Mouse (Mus musculus) intestine, embryonic 14.5 days (tissue): Measurements from ENCODE around the gene Il21r. TPM values are rescaled to one million over a fixed set of nuclear protein-coding genes. Genes with fewer than 3 reads are reported as not detected.

Experiments used
- ATAC-seq: fragments of 200-750 bp; cut with Nextera tagmentation; replicated peaks from 2 replicates; pipeline ENCODE4 v1.8.0; 2017; ENCODE audit warnings: low read depth, moderate number of reproducible peaks, moderate TSS enrichment, moderate library complexity; ENCODE audit not compliant: low FRiP score, low TSS enrichment
- DNase-seq: peaks from one replicate; pipeline ENCODE4 v3.0.0-alpha.2; 2018; ENCODE audit warnings: low spot score
- H3K27ac ChIP-seq: fragments of 300-500 bp; sonication (generic); 2 replicates; pipeline ENCODE4 v1.5.1; 2014; ENCODE audit warnings: low read depth, mild to moderate bottlenecking, control low read depth
- H3K27me3 ChIP-seq: fragments of 300-500 bp; sonication (generic); replicated peaks from 2 replicates; pipeline ENCODE4 v1.6.1; 2014; ENCODE audit warnings: low read length, control low read depth; ENCODE audit not compliant: control insufficient read depth, insufficient read depth
- H3K36me3 ChIP-seq: fragments of 300-500 bp; sonication (generic); 2 replicates; pipeline ENCODE4 v1.6.1; 2014; ENCODE audit warnings: low read length, control low read depth; ENCODE audit not compliant: control insufficient read depth, insufficient read depth
- H3K4me1 ChIP-seq: fragments of 300-500 bp; sonication (generic); replicated peaks from 2 replicates; pipeline ENCODE4 v1.6.1; 2014; ENCODE audit warnings: low read length, control low read depth, mixed read lengths; ENCODE audit not compliant: control insufficient read depth, insufficient read depth
- H3K4me2 ChIP-seq: fragments of 300-500 bp; sonication (generic); 2 replicates; pipeline ENCODE4 v1.6.1; 2014; ENCODE audit warnings: low read length
- H3K4me3 ChIP-seq: fragments of 300-500 bp; sonication (generic); 2 replicates; pipeline ENCODE4 v1.5.1; 2014; ENCODE audit warnings: low read depth, low read length, control low read depth, mixed read lengths
- H3K9ac ChIP-seq: fragments of 300-500 bp; sonication (generic); 2 replicates; pipeline ENCODE4 v1.6.1; 2014; ENCODE audit warnings: mild to moderate bottlenecking, low read length
- H3K9me3 ChIP-seq: fragments of 300-500 bp; sonication (generic); 2 replicates; pipeline ENCODE4 v1.6.1; 2016; ENCODE audit warnings: low read length, control low read depth; ENCODE audit not compliant: control insufficient read depth
- WGBS: fragments of 180-500 bp; shearing (Covaris S2); extraction: QIAGEN DNeasy Blood & Tissue Kit; methylation state at CpG from one replicate; pipeline ENCODE4 v1.1.7; 2014; 5-methylcytosine and 5-hydroxymethylcytosine counted together
- polyA plus RNA-seq: library from polyadenylated mRNA; unstranded; fragments of >200 nt; fragmentation: Nextera tagmentation; extraction: Ambion mirVana; gene quantifications from 2 replicates; pipeline ENCODE4 v1.2.1, GENCODE M21; 2014

Il21r gene
- polyA plus RNA-seq, 1 experiment from 2014 or later, result 0.37 TPM

GRCm38 (mm10) chr7:125630317-125630716 lies 27.1 kb downstream of the Il21r start:
- ATAC-seq, result no peak
- Histone ChIP-seq H3K36me3 (no peaks in the 10 kb centered on the region), H3K9ac (no peak overlapping the region), H3K9me3 (peaks cover 4% of the 10 kb centered on the region; the same call in 1 of the 2 replicates), H3K4me2 (no peak overlapping the region), H3K27me3 (no peaks in the 10 kb centered on the region), H3K4me1 (peaks cover 10% of the 10 kb centered on the region; the same call in 1 of the 2 replicates), H3K27ac (no peak overlapping the region), H3K4me3 (no peak overlapping the region)
- DNase-seq, result no peak
- WGBS, result 58% methylated on average over 4 of the region's 4 CpGs

DNA sequence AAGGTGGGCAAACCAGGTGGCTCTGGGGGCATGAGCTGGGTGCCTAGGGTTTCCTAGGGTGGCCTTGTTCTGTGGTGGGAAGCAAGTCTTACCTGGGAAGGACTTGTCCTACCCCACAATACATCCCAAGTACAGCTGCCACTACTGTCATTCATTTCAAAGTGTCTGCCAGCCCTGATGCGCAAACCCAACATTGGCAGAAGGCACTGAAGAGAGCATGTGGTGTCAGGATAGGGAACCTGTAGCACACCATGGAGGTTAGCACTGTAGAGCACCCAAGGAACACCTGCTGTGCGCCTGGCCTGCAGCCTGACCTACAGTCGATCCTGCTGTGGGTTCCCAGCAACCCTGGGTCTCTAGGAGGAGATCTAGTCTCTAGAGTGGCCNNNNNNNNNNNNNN lies 27.8 kb downstream of the Il21r start:
- Histone ChIP-seq H3K9me3 (peaks cover 4% of the 10 kb centered on the region; the same call in 1 of the 2 replicates), H3K27ac (no peak overlapping the region), H3K9ac (no peak overlapping the region), H3K27me3 (no peaks in the 10 kb centered on the region), H3K4me1 (peaks cover 10% of the 10 kb centered on the region; the same call in 1 of the 2 replicates), H3K4me3 (no peak overlapping the region), H3K4me2 (no peak overlapping the region), H3K36me3 (no peaks in the 10 kb centered on the region)
- 88% methylated on average over 3 of the region's 3 CpGs for WGBS
- no peak for ATAC-seq
- DNase-seq, result no peak

- 85% methylated on average over 8 of the region's 8 CpGs for WGBS
- Histone ChIP-seq H3K4me2 (no peak overlapping the region), H3K4me1 (peaks cover 2% of the 10 kb centered on the region; the same call in 1 of the 2 replicates), H3K9me3 (no peaks in the 10 kb centered on the region), H3K9ac (no peak overlapping the region), H3K4me3 (no peak overlapping the region), H3K27me3 (no peaks in the 10 kb centered on the region), H3K27ac (no peak overlapping the region), H3K36me3 (peaks cover 32% of the 10 kb centered on the region)
- DNase-seq (no peak), ATAC-seq (no peak)
Measured at GRCm38 (mm10) chr7:125637220-125638140, 34.3 kb downstream of the Il21r start.

- 75% methylated on average over 6 of the region's 6 CpGs for WGBS
- no peaks in the 10 kb centered on the region; the same call in 1 of the 2 replicates for H3K4me1 ChIP-seq
Measured at GRCm38 (mm10) chr7:125638376-125638775, 35.1 kb downstream of the Il21r start.

DNA sequence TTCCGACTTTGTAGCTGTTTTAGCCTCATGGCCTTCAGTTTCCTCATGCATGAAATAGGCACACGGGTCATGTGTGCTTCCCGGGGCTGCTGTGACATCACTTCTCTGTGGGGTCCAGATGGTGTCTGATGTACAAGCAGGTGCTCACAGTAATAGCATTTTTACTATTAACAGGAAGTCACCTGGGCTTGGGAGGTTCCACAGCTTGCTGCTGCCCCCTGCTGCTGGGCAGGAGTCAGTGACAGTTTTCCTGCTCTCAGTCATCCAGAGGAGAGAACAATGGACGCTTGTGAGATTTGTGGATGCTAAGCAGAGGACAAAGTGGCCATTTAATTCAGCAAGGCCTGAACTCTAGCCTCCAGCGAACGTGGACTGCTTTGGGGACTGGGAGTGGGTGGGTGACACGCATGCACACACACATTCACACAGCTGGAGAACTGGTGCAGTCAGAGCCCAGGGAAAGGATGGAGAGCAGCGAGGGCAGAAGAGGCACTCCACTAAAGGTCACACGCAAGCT lies 35.7 kb downstream of the Il21r start:
- 53% methylated on average over 9 of the region's 9 CpGs for WGBS

More at GRCm38 (mm10) chr7:125638376-125638775, 35.1 kb downstream of the Il21r start:
- no peak overlapping the region for H3K4me3 ChIP-seq
- no peak for DNase-seq
- no peak overlapping the region for H3K27ac ChIP-seq
- ATAC-seq, result no peak
- H3K9ac ChIP-seq, result no peak overlapping the region
- H3K36me3 ChIP-seq, result peaks cover 41% of the 10 kb centered on the region
- no peaks in the 10 kb centered on the region for H3K27me3 ChIP-seq
- no peaks in the 10 kb centered on the region for H3K9me3 ChIP-seq
- H3K4me2 ChIP-seq, result no peak overlapping the region

GRCm38 (mm10) chr7:125643880-125644279 lies 40.7 kb downstream of the Il21r start:
- H3K27ac ChIP-seq, result no peak overlapping the region

More for the DNA sequence above, 35.7 kb downstream of the Il21r start:
- Histone ChIP-seq H3K27ac (no peak overlapping the region), H3K9me3 (no peaks in the 10 kb centered on the region), H3K36me3 (peaks cover 46% of the 10 kb centered on the region), H3K4me1 (no peaks in the 10 kb centered on the region; the same call in 1 of the 2 replicates), H3K4me2 (no peak overlapping the region), H3K27me3 (no peaks in the 10 kb centered on the region), H3K4me3 (no peak overlapping the region), H3K9ac (no peak overlapping the region)
- ATAC-seq, result peak; percentile 33
- DNase-seq, result peak; percentile 83

GRCm38 (mm10) chr7:125645413-125645812 lies 42.2 kb downstream of the Il21r start:
- no peaks in the 10 kb centered on the region for H3K27me3 ChIP-seq
- WGBS, result 89% methylated on average over 7 of the region's 7 CpGs
- peaks cover 99% of the 10 kb centered on the region for H3K36me3 ChIP-seq
- DNase-seq (no peak), ATAC-seq (no peak)
- no peaks in the 10 kb centered on the region for H3K9me3 ChIP-seq
- no peak overlapping the region for H3K4me2 ChIP-seq
- H3K9ac ChIP-seq, result no peak overlapping the region
- H3K27ac ChIP-seq, result no peak overlapping the region
- H3K4me1 ChIP-seq, result no peaks in the 10 kb centered on the region
- no peak overlapping the region for H3K4me3 ChIP-seq

More at GRCm38 (mm10) chr7:125643880-125644279, 40.7 kb downstream of the Il21r start:
- no peak for DNase-seq
- H3K9ac ChIP-seq, result no peak overlapping the region
- H3K4me3 ChIP-seq, result no peak overlapping the region
- 83% methylated on average over 6 of the region's 6 CpGs for WGBS
- no peaks in the 10 kb centered on the region for H3K27me3 ChIP-seq
- no peaks in the 10 kb centered on the region for H3K9me3 ChIP-seq
- no peak for ATAC-seq
- H3K36me3 ChIP-seq, result peaks cover 96% of the 10 kb centered on the region
- H3K4me2 ChIP-seq, result no peak overlapping the region
- H3K4me1 ChIP-seq, result no peaks in the 10 kb centered on the region

DNA sequence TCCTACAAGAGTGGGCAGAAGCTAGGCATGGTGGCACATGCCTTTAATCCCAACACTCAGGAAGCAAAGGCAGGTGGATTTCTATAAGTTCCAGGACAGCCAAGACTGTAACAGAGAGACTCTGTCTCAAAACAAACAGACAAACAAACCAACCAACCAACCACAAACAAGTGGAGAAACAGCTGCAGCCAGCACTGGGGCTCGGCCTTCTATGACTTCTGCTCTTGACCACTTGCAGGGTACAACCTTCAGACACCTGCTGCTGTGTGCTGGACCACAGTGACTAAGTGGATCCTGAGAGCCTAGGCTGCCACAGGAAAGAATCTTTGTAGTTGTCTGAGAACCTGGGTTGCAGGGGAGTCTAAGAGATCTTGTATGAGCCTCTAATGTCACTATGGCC lies 45.8 kb downstream of the Il21r start:
- H3K4me3 ChIP-seq, result no peak overlapping the region
- H3K36me3 ChIP-seq, result peaks cover 99% of the 10 kb centered on the region
- H3K27ac ChIP-seq, result no peak overlapping the region
- H3K4me2 ChIP-seq, result no peak overlapping the region
- no peaks in the 10 kb centered on the region for H3K4me1 ChIP-seq
- no peak for DNase-seq
- no peak for ATAC-seq
- 91% methylated on average over 1 of the region's 1 CpGs for WGBS
- no peaks in the 10 kb centered on the region for H3K9me3 ChIP-seq
- no peaks in the 10 kb centered on the region for H3K27me3 ChIP-seq
- no peak overlapping the region for H3K9ac ChIP-seq
